Mouse (Mus musculus): Measurements from ENCODE around the gene Mafb.

DNA sequence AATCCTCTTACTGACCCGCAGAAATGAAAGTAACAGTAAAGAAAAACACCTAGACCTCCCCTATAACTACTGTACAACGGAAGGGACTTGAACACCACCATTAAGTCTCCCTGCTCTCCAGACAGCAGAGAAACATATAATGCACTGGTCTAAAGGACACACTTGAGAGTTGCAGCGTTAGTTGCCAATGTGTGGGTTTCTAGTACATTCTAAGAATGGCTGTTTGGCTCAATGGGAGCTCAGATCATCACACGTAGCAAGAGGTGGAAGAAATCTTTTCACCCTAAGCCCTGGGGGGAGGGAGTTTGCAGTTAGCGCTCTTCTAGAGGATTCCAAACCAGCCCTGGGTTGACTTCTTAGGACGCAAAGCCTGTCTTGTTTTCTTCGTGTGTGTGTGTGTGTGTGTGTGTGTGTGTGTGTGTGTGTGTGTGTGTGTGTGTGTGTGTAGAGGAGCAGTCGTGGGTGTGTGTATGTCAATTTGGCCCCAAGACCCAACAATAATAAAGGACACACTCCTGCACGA lies 2.7 kb downstream of the Mafb start:
- no peak for TF ChIP-seq POLR2A (IDR thresholded peaks at IDR 0.05; ENCODE audit: insufficient read depth, low read length)
- no peak for TF ChIP-seq CTCF (IDR thresholded peaks at IDR 0.05; ENCODE audit: low read depth, low read length)
- TF ChIP-seq EP300 (IDR thresholded peaks at IDR 0.05; ENCODE audit: insufficient read depth, low read depth, low read length), result no peak
